Comparison of ENCODE assay signal across 8 mouse cellular contexts in the genomic region with DNA sequence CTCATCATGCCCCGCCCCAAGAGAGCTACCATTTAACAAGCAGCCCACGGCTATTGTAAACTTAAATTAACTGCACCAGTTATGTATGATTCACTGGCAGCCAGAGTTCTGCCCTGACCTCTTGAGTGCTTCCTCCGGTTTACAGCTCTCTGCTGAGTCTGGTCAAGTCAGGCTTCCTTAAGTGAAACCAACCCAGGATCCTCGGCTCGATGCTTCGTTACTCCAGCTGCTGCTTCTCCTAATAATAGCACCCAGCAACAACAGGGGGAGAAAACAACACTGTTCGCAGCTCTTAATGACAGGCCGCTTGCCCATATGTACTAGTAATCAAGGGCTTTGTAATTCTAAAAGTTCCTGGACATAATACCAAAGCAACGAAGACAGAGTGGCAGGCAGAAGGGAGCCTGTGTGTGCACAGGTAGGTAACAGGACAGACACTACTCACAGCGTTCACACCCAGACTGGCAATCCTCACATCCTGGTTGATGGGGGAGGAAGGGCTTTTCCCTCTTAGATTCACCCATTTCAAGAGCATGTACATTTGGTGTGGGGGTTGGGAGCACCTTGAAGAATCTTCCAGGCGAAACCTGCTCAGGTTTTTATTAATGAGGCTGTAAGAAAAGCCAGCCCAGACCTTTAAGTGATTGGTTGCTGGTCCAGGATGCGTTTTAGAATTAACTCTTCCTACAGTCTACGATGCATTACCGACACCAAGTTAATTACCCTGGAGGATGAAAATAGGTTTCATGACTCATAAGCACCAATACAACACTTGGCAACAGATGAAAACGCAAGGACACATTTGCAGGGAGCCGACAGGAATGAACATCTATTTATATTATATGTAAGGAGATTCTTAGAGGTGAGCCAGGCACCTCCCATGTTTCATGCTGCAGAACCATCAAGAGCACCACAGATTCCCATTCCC. TPM values are rescaled to one million over a fixed set of nuclear protein-coding genes. Genes with fewer than 3 reads are reported as not detected.
DNase-seq lines count a peak whose midpoint lies in the region; ATAC-seq and TF ChIP-seq lines count a peak whose summit lies in the region.

No protein-coding gene starts in this region.

- ATAC-seq in embryonic facial prominence, embryonic 13.5 days (ENCODE audit: insufficient number of reproducible peaks, insufficient read depth, low FRiP score, low TSS enrichment, low read depth), result no peak
- no peak for ATAC-seq in neural tube, embryonic 12.5 days (ENCODE audit: low FRiP score, low read depth)
- no peak for ATAC-seq in stomach, postnatal 0 days (ENCODE audit: low FRiP score, low TSS enrichment)

- no peak for TF ChIP-seq EP300 in stomach, postnatal 0 days (optimal IDR thresholded peaks at IDR 0.05)

- no peak for TF ChIP-seq CTCF in stomach, postnatal 0 days (IDR thresholded peaks at IDR 0.05; ENCODE audit: low read depth)
- TF ChIP-seq CTCF in thymus, adult 2 months (IDR thresholded peaks at IDR 0.05; ENCODE audit: borderline replicate concordance, control insufficient read depth, extremely low read depth, insufficient read depth, low read length, poor library complexity), result no peak

- H3K27me3 ChIP-seq in embryonic facial prominence, embryonic 13.5 days, result no peaks in the 10 kb centered on the region
- H3K27me3 ChIP-seq in embryonic facial prominence, embryonic 10.5 days (replicated peaks; ENCODE audit: low read depth, poor library complexity, severe bottlenecking), result peaks cover 23% of the 10 kb centered on the region
- peaks cover 3% of the 10 kb centered on the region; the same call in 1 of the 2 replicates for H3K27me3 ChIP-seq in neural tube, embryonic 12.5 days (replicated peaks)
- H3K27me3 ChIP-seq in stomach, postnatal 0 days (ENCODE audit: control insufficient read depth, insufficient read depth, low read length), result no peaks in the 10 kb centered on the region
- no peaks in the 10 kb centered on the region; the same call in 1 of the 2 replicates for H3K27me3 ChIP-seq in thymus, adult 2 months (ENCODE audit: control insufficient read depth, insufficient read depth, low read length)

- no peak overlapping the region for H3K4me2 ChIP-seq in embryonic facial prominence, embryonic 13.5 days
- H3K4me2 ChIP-seq in neural tube, embryonic 12.5 days (replicated peaks), result peak overlapping the region; percentile 87; the same call in 1 of the 2 replicates
- H3K4me2 ChIP-seq in stomach, postnatal 0 days (replicated peaks; ENCODE audit: low read depth), result 0 out of 2 replicates have a peak overlapping the region, but pooled peaks have one; percentile 5

- peaks cover 18% of the 10 kb centered on the region for H3K36me3 ChIP-seq in embryonic facial prominence, embryonic 13.5 days
- H3K36me3 ChIP-seq in embryonic facial prominence, embryonic 10.5 days (replicated peaks), result no peaks in the 10 kb centered on the region; the same call in 1 of the 2 replicates
- H3K36me3 ChIP-seq in neural tube, embryonic 12.5 days, result no peaks in the 10 kb centered on the region
- peaks cover 4% of the 10 kb centered on the region; the same call in 1 of the 2 replicates for H3K36me3 ChIP-seq in stomach, postnatal 0 days (ENCODE audit: control insufficient read depth, insufficient read depth, low read length)
- no peaks in the 10 kb centered on the region for H3K36me3 ChIP-seq in thymus, adult 2 months (ENCODE audit: control insufficient read depth, insufficient read depth, low read length)

- H3K4me3 ChIP-seq in embryonic facial prominence, embryonic 13.5 days, result no peak overlapping the region
- H3K4me3 ChIP-seq in embryonic facial prominence, embryonic 10.5 days, result no peak overlapping the region
- no peak overlapping the region for H3K4me3 ChIP-seq in neural tube, embryonic 12.5 days
- H3K4me3 ChIP-seq in stomach, postnatal 0 days (ENCODE audit: low read depth, low read length), result no peak overlapping the region
- no peak overlapping the region for H3K4me3 ChIP-seq in thymus, adult 2 months (ENCODE audit: control insufficient read depth, insufficient read depth, low read length)

- H3K9ac ChIP-seq in embryonic facial prominence, embryonic 13.5 days, result no peak overlapping the region
- no peak overlapping the region for H3K9ac ChIP-seq in neural tube, embryonic 12.5 days
- H3K9ac ChIP-seq in stomach, postnatal 0 days (ENCODE audit: low read length), result no peak overlapping the region

- WGBS in embryonic facial prominence, embryonic 13.5 days, result 72% methylated on average over 16 of the region's 16 CpGs
- 79% methylated on average over 16 of the region's 16 CpGs for WGBS in embryonic facial prominence, embryonic 10.5 days
- 61% methylated on average over 16 of the region's 16 CpGs for WGBS in neural tube, embryonic 12.5 days
- WGBS in stomach, postnatal 0 days, result 46% methylated on average over 16 of the region's 16 CpGs
- WGBS in thymus, adult 2 months, result 81% methylated on average over 16 of the region's 16 CpGs

- no peaks in the 10 kb centered on the region for H3K9me3 ChIP-seq in embryonic facial prominence, embryonic 13.5 days
- H3K9me3 ChIP-seq in embryonic facial prominence, embryonic 10.5 days, result no peaks in the 10 kb centered on the region
- H3K9me3 ChIP-seq in neural tube, embryonic 12.5 days, result no peaks in the 10 kb centered on the region
- H3K9me3 ChIP-seq in stomach, postnatal 0 days (ENCODE audit: control insufficient read depth, low read length), result no peaks in the 10 kb centered on the region

- DNase-seq in embryonic facial prominence, embryonic 10.5 days (ENCODE audit: low spot score), result no peak
- DNase-seq in neural tube, embryonic 10.5 days (ENCODE audit: extremely low spot score, low spot score), result no peak
- DNase-seq in kidney, postnatal 10 days, result peak; percentile 69
- no peak for DNase-seq in stomach, postnatal 0 days (ENCODE audit: low spot score)
- DNase-seq in adrenal gland, adult 2 months, result no peak
- no peak for DNase-seq in thymus, adult 2 months

- no peak for TF ChIP-seq POLR2A in thymus, adult 2 months (IDR thresholded peaks at IDR 0.05; ENCODE audit: control insufficient read depth, extremely low read depth, insufficient read depth, low read length, poor library complexity)

- H3K27ac ChIP-seq in embryonic facial prominence, embryonic 13.5 days, result peak overlapping the region; percentile 22; the same call in 1 of the 2 replicates
- H3K27ac ChIP-seq in embryonic facial prominence, embryonic 10.5 days (replicated peaks), result no peak overlapping the region
- H3K27ac ChIP-seq in neural tube, embryonic 12.5 days, result 0 out of 2 replicates have a peak overlapping the region, but pooled peaks have one; percentile 20
- H3K27ac ChIP-seq in stomach, postnatal 0 days (replicated peaks), result peak overlapping the region; percentile 58; the same call in 1 of the 2 replicates
- H3K27ac ChIP-seq in thymus, adult 2 months (ENCODE audit: control insufficient read depth, insufficient read depth, low read length), result no peak overlapping the region

- H3K4me1 ChIP-seq in embryonic facial prominence, embryonic 13.5 days, result peaks cover 34% of the 10 kb centered on the region
- peaks cover 46% of the 10 kb centered on the region for H3K4me1 ChIP-seq in embryonic facial prominence, embryonic 10.5 days
- H3K4me1 ChIP-seq in neural tube, embryonic 12.5 days, result peaks cover 34% of the 10 kb centered on the region
- H3K4me1 ChIP-seq in stomach, postnatal 0 days (replicated peaks; ENCODE audit: control insufficient read depth, insufficient read depth), result peaks cover 2% of the 10 kb centered on the region; the same call in 1 of the 2 replicates
- peaks cover 22% of the 10 kb centered on the region for H3K4me1 ChIP-seq in thymus, adult 2 months (replicated peaks; ENCODE audit: control insufficient read depth, insufficient read depth, low read length)

RNA-seq across cellular contexts. Expression of gene Irf2bpl, which starts 5.9 kb away (rescaled TPM):
- polyA plus RNA-seq in embryonic facial prominence, embryonic 13.5 days (2015; fragmentation: Nextera tagmentation; extraction: Ambion mirVana), result 36.5 and 37.7 TPM in 2 replicates
- polyA plus RNA-seq in embryonic facial prominence, embryonic 10.5 days (2016; fragmentation: Nextera tagmentation; extraction: Ambion mirVana), result 13.5 and 17.3 TPM in 2 replicates
- 57.2 and 61.9 TPM in 2 replicates for polyA plus RNA-seq in neural tube, embryonic 12.5 days (2016; fragmentation: Nextera tagmentation; extraction: Ambion mirVana)
- polyA plus RNA-seq in stomach, postnatal 0 days (2015; fragmentation: Nextera tagmentation; extraction: Ambion mirVana), result 19.1 and 19.8 TPM in 2 replicates
- total RNA-seq in adrenal gland, adult 2 months (2021), result 10 to 100 TPM; 51.1 to 79.5 TPM
- 121 and 122 TPM in 2 replicates for polyA plus RNA-seq in adrenal gland, adult 2 months (2012; rRNA removed)
- polyA plus RNA-seq in thymus, adult 2 months (2012; rRNA removed), result 38.6 and 46.1 TPM in 2 replicates

Comparison
In these comparisons a context has a peak if more than half of its experiments do, and no peak if none do; other contexts are left out.
1. H3K27ac ChIP-seq: peak in embryonic facial prominence, embryonic 13.5 days (single experiment), neural tube, embryonic 12.5 days (single experiment) and stomach, postnatal 0 days (single experiment); none in embryonic facial prominence, embryonic 10.5 days (single experiment) and thymus, adult 2 months (single experiment).